Mouse (Mus musculus): Measurements from ENCODE around the gene Arid5b. TPM values are rescaled to one million over a fixed set of nuclear protein-coding genes. Genes with fewer than 3 reads are reported as not detected.
"Not testable (repeated sequence)": the region's sequence is repeated elsewhere in the genome, so short reads cannot be mapped to it uniquely, and the experiment has no call there.

Arid5b gene
- polyA plus RNA-seq, 1 experiment from 2014 or later, result 39.1 TPM

DNA sequence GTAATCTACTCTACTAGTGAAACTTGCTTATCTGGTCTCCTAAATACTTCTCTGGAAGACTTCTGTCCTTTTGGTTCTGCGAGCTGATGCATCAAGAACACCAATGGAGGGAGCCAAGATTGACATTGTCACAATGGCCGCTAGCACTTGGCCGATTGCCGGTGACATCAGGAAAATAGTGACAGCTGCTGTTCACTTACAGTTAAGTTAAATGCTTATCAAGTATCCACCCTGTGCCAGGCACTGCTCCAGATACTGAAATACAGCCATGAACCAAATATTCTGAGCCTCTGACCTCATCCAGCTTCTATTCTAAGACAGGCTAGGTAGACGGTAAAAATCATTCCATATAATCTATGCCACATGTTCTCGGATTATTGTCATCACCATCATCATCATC is 176.0 kb downstream of the Arid5b start:
- no peak overlapping the region for H3K4me3 ChIP-seq
- H3K9ac ChIP-seq, result no peak overlapping the region
- no peak overlapping the region for H3K27ac ChIP-seq
- ATAC-seq (ENCODE audit: borderline replicate concordance, extremely low read depth, low FRiP score, low TSS enrichment), result no peak
- H3K4me2 ChIP-seq, result no peak overlapping the region
- H3K36me3 ChIP-seq, result peaks cover 38% of the 10 kb centered on the region
- H3K27me3 ChIP-seq, result no peaks in the 10 kb centered on the region
- H3K9me3 ChIP-seq, result no peaks in the 10 kb centered on the region
- H3K4me1 ChIP-seq, result peaks cover 47% of the 10 kb centered on the region
- 90% methylated on average over 6 of the region's 6 CpGs for WGBS

- Histone ChIP-seq H3K36me3 (peaks cover 51% of the 10 kb centered on the region), H3K4me1 (peaks cover 35% of the 10 kb centered on the region), H3K9ac (no peak overlapping the region), H3K9me3 (no peaks in the 10 kb centered on the region), H3K27me3 (no peaks in the 10 kb centered on the region), H3K4me2 (no peak overlapping the region), H3K27ac (no peak overlapping the region), H3K4me3 (no peak overlapping the region)
- no peak for ATAC-seq (ENCODE audit: borderline replicate concordance, extremely low read depth, low FRiP score, low TSS enrichment)
- WGBS, result 74% methylated on average over 4 of the region's 4 CpGs
These were observed 177.3 kb downstream of the Arid5b start for GRCm38 (mm10) chr10:68101251-68101650.

DNA sequence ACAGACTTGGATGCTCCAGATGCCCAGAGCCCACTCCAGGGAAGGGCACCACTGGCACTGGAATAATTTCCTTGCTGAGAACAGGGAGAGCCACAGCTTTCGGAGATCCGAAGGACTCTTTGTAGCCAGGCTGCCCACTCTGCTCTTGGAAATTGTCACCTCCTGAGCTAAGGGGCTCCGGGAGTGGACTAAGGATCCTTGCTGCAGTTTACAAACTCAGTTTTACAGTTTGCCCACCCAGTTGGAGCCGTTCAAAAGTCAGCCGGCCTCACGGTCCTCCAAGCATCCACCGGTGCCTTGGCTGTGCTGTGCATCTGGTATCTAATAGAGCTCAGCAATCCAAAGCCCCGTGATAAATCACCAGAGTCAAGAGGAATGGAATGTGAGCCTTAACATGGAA is 178.0 kb downstream of the Arid5b start:
- WGBS, result 68% methylated on average over 8 of the region's 8 CpGs
- no peak overlapping the region for H3K4me2 ChIP-seq
- ATAC-seq (ENCODE audit: borderline replicate concordance, extremely low read depth, low FRiP score, low TSS enrichment), result no peak
- no peaks in the 10 kb centered on the region for H3K27me3 ChIP-seq
- H3K27ac ChIP-seq, result no peak overlapping the region
- peaks cover 31% of the 10 kb centered on the region for H3K4me1 ChIP-seq
- no peaks in the 10 kb centered on the region for H3K9me3 ChIP-seq
- no peak overlapping the region for H3K4me3 ChIP-seq
- H3K9ac ChIP-seq, result no peak overlapping the region
- H3K36me3 ChIP-seq, result peaks cover 55% of the 10 kb centered on the region

- H3K27ac ChIP-seq, H3K4me3 ChIP-seq: not testable (repeated sequence)
- WGBS, result 87% methylated on average over 7 of the region's 7 CpGs
These were observed 178.7 kb downstream of the Arid5b start for GRCm38 (mm10) chr10:68099801-68100200.

GRCm38 (mm10) chr10:68097821-68098675 is 180.5 kb downstream of the Arid5b start:
- 89% methylated on average over 19 of the region's 19 CpGs for whole genome bisulfite sequencing

More at GRCm38 (mm10) chr10:68099801-68100200, 178.7 kb downstream of the Arid5b start:
- Histone ChIP-seq H3K36me3 (peaks cover 62% of the 10 kb centered on the region), H3K4me1 (peaks cover 27% of the 10 kb centered on the region)
- H3K9me3 ChIP-seq; H3K27me3 ChIP-seq; ATAC-seq (ENCODE audit: borderline replicate concordance, extremely low read depth, low FRiP score, low TSS enrichment); H3K4me2 ChIP-seq; H3K9ac ChIP-seq: not testable (repeated sequence)

GRCm38 (mm10) chr10:68096395-68096794 is 182.1 kb downstream of the Arid5b start:
- no peak overlapping the region for H3K4me2 ChIP-seq
- H3K27me3 ChIP-seq, result no peaks in the 10 kb centered on the region
- H3K4me3 ChIP-seq, result no peak overlapping the region
- no peaks in the 10 kb centered on the region for H3K9me3 ChIP-seq
- H3K4me1 ChIP-seq, result peaks cover 35% of the 10 kb centered on the region
- 92% methylated on average over 12 of the region's 12 CpGs for WGBS
- no peak overlapping the region for H3K9ac ChIP-seq
- H3K36me3 ChIP-seq, result peaks cover 60% of the 10 kb centered on the region
- ATAC-seq (ENCODE audit: borderline replicate concordance, extremely low read depth, low FRiP score, low TSS enrichment), result no peak
- no peak overlapping the region for H3K27ac ChIP-seq

More at GRCm38 (mm10) chr10:68097821-68098675, 180.5 kb downstream of the Arid5b start:
- peaks cover 67% of the 10 kb centered on the region for H3K36me3 ChIP-seq
- H3K4me2 ChIP-seq, result no peak overlapping the region
- no peaks in the 10 kb centered on the region for H3K27me3 ChIP-seq
- H3K9me3 ChIP-seq, result no peaks in the 10 kb centered on the region
- no peak for ATAC-seq (ENCODE audit: borderline replicate concordance, extremely low read depth, low FRiP score, low TSS enrichment)
- no peak overlapping the region for H3K9ac ChIP-seq
- no peak overlapping the region for H3K4me3 ChIP-seq
- H3K27ac ChIP-seq, result no peak overlapping the region
- H3K4me1 ChIP-seq, result peaks cover 24% of the 10 kb centered on the region

- H3K4me2 ChIP-seq, result no peak overlapping the region
- no peaks in the 10 kb centered on the region for H3K27me3 ChIP-seq
- ATAC-seq (ENCODE audit: borderline replicate concordance, extremely low read depth, low FRiP score, low TSS enrichment), result no peak
- no peaks in the 10 kb centered on the region for H3K9me3 ChIP-seq
- H3K36me3 ChIP-seq, result peaks cover 47% of the 10 kb centered on the region
- WGBS, result 49% methylated on average over 2 of the region's 2 CpGs
- H3K4me1 ChIP-seq, result peaks cover 40% of the 10 kb centered on the region
- H3K27ac ChIP-seq, result peak overlapping the region; percentile 59
- H3K9ac ChIP-seq, result no peak overlapping the region
- no peak overlapping the region for H3K4me3 ChIP-seq
These were observed 183.4 kb downstream of the Arid5b start for GRCm38 (mm10) chr10:68095136-68095535.

GRCm38 (mm10) chr10:68093496-68093895 is 185.0 kb downstream of the Arid5b start:
- Histone ChIP-seq H3K4me1 (peaks cover 49% of the 10 kb centered on the region), H3K27ac (peak overlapping the region; percentile 42; the same call in 1 of the 2 replicates), H3K4me2 (no peak overlapping the region), H3K9ac (no peak overlapping the region), H3K27me3 (no peaks in the 10 kb centered on the region), H3K4me3 (no peak overlapping the region), H3K9me3 (no peaks in the 10 kb centered on the region), H3K36me3 (peaks cover 38% of the 10 kb centered on the region)
- 54% methylated on average over 3 of the region's 3 CpGs for WGBS
- no peak for ATAC-seq (ENCODE audit: borderline replicate concordance, extremely low read depth, low FRiP score, low TSS enrichment)

DNA sequence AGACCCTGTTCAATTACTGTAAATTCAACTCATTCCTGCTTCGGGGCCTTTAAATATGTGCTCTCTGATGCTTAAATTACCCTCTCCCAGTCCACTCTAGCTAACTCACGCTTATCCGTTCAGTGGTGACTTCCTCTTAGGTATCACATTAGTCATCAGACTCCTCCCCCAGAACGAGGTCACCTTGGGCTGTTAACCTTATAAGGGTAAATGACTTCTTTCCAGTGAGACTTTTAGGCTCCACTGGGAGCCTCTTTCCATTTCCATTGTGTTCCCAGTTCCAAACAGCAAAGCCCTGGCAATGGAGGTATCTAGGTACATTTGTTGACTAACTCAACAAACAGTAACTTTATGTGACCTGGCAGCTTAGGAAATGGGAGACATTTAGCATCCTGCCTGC is 186.7 kb downstream of the Arid5b start:
- H3K4me2 ChIP-seq, result no peak overlapping the region
- H3K27ac ChIP-seq, result no peak overlapping the region
- peaks cover 49% of the 10 kb centered on the region for H3K4me1 ChIP-seq
- 71% methylated on average over 4 of the region's 4 CpGs for WGBS
- H3K36me3 ChIP-seq, result peaks cover 22% of the 10 kb centered on the region
- H3K9ac ChIP-seq, result no peak overlapping the region
- no peak for ATAC-seq (ENCODE audit: borderline replicate concordance, extremely low read depth, low FRiP score, low TSS enrichment)
- H3K9me3 ChIP-seq, result no peaks in the 10 kb centered on the region
- H3K4me3 ChIP-seq, result no peak overlapping the region
- H3K27me3 ChIP-seq, result no peaks in the 10 kb centered on the region

GRCm38 (mm10) chr10:68091011-68091410 is 187.5 kb downstream of the Arid5b start:
- 64% methylated on average over 11 of the region's 11 CpGs for WGBS
- Histone ChIP-seq H3K4me3 (no peak overlapping the region), H3K4me2 (no peak overlapping the region), H3K27me3 (no peaks in the 10 kb centered on the region), H3K36me3 (peaks cover 13% of the 10 kb centered on the region), H3K4me1 (peaks cover 49% of the 10 kb centered on the region), H3K9ac (no peak overlapping the region), H3K9me3 (no peaks in the 10 kb centered on the region), H3K27ac (peak overlapping the region; percentile 58)
- no peak for ATAC-seq (ENCODE audit: borderline replicate concordance, extremely low read depth, low FRiP score, low TSS enrichment)

DNA sequence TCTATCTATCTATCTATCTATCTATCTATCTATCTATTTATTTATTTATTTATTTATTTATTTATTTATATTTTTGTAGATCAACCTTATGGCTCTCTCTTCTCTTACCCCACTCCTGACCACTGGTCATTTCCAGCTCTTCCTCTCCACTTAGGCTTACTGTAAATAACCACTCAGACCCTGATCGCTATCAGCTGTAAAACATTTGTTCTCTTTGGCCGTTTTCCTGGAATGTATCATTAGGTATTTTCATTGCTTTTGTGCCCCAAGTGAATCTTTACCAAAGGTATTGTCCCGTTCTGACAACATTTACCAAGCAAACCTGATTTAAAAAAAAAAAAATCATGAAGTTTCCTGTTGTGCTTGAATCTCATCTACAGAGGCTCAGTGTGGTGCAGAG is 188.0 kb downstream of the Arid5b start:
- H3K27ac ChIP-seq, result peak overlapping the region; percentile 58
- ATAC-seq (ENCODE audit: borderline replicate concordance, extremely low read depth, low FRiP score, low TSS enrichment), result no peak
- no peaks in the 10 kb centered on the region for H3K27me3 ChIP-seq
- H3K36me3 ChIP-seq, result peaks cover 11% of the 10 kb centered on the region
- H3K9ac ChIP-seq, result no peak overlapping the region
- H3K4me3 ChIP-seq, result no peak overlapping the region
- H3K4me2 ChIP-seq, result no peak overlapping the region
- 27% methylated on average over 3 of the region's 3 CpGs for WGBS
- no peaks in the 10 kb centered on the region for H3K9me3 ChIP-seq
- H3K4me1 ChIP-seq, result peaks cover 46% of the 10 kb centered on the region

GRCm38 (mm10) chr10:68090197-68090535 is 188.4 kb downstream of the Arid5b start:
- Histone ChIP-seq H3K27me3 (no peaks in the 10 kb centered on the region), H3K9me3 (no peaks in the 10 kb centered on the region), H3K36me3 (peaks cover 8% of the 10 kb centered on the region), H3K27ac (peak overlapping the region; percentile 70), H3K4me3 (no peak overlapping the region), H3K9ac (no peak overlapping the region), H3K4me2 (no peak overlapping the region), H3K4me1 (peaks cover 46% of the 10 kb centered on the region)
- peak; percentile 83; the same call in 1 of the 2 replicates for ATAC-seq (ENCODE audit: borderline replicate concordance, extremely low read depth, low FRiP score, low TSS enrichment)
- WGBS, result 18% methylated on average over 4 of the region's 4 CpGs
